Mouse (Mus musculus) right cerebral cortex, postnatal 36 days (tissue): ENCODE measurements at regions not wholly inside any gene's neighbourhood (a gene's known extent, or its start where the extent isn't known, plus 50 kb on each side); places are given as distances from the start of the nearest gene placed in this dataset.

Source experiments
- DNase-seq, 2 experiments: peaks; one replicate each; pipeline ENCODE4 v3.0.0; 2022; ENCODE audit warnings: low spot score in 2 of 2, mixed read lengths in 1 of 2

DNA sequence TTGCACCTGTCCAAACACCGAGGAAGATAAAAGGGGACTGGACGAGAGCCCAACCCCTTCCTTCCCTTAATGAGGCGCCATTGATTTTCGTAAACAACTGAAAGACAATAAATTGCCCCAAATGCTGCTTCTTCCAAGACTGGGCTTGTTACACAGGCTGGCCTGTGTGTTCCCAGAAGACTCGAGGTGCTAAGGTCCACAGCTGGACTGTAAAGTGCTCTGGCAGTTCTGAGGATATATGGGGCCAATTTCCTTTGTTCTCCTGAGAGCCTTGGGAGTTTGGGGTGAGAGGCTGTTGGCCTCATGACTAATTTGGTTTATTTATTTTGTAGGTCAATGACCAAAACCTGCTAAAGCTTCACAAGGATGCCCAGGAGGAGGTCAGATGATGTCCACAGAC lies 377.3 kb upstream of the Prickle1 start:
- no peak for DNase-seq

GRCm38 (mm10) chr15:93961950-93962349 lies 366.3 kb upstream of the Prickle1 start:
- DNase-seq: no peak

DNA sequence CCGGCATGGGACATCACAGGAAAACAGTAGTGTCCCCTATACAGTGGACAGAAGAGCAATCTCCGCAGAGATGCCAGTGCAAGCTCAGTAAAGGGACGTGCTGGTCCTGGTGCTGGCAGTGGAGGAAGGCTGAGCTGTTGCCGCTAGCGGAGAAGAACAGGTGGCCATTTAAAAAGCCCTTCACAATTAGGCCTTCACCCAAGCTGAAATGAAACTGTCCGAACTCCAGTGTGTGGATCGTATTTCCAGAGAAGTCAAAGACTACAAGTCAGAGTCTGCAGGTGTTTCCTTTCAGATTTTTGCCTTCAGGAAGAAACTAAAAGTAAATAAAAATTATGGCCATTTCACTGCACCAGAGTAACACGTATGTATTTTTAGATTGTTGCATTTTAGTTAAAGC lies 364.2 kb upstream of the Prickle1 start:
- DNase-seq: no peak

GRCm38 (mm10) chr15:93958086-93958485 lies 362.4 kb upstream of the Prickle1 start:
- DNase-seq: no peak

GRCm38 (mm10) chr15:93956801-93957200 lies 361.1 kb upstream of the Prickle1 start:
- DNase-seq: peak in 1 of 2 experiments; percentile 13

- DNase-seq: no peak
Observed at GRCm38 (mm10) chr15:93953548-93953947, 357.9 kb upstream of the Prickle1 start.

DNA sequence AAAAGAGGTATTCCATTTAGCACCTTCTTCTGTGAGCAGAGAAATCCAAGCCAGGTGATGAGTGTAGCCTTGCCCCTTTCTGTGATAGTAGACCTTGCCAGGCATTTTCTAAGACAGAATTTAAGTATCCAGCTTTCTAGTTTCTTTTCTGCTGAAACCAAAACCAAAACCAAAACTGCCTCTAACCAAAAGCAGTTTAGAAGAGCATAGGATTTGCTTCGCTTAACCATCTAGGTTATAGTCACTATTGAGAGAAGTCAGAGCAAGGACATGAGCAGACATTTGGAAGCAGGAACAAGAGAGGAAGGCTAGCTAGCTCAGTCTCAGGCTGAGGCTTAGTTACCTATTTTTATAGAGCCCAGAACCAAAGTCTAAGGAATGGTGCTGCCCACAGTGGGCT lies 354.8 kb upstream of the Prickle1 start:
- DNase-seq: no peak

DNA sequence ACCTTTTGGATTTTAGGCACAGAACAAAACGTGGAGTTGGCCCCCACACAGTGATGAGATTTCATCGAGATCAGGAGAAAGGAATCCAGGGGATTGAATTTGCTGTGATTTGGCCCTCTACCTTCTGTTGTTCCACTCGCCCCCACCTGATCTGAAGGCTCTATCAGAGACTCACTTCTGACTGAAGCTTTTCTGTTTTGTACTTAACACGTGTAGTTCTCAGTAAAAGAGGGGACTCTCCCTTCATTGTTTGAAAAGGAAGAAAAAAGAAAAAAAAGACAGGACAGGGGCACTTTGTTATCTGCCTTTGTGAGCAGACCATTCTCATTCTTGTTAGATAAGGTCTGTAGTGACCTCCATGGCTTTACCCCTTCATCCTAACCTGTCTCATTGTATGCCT lies 353.2 kb upstream of the Prickle1 start:
- DNase-seq: no peak

DNA sequence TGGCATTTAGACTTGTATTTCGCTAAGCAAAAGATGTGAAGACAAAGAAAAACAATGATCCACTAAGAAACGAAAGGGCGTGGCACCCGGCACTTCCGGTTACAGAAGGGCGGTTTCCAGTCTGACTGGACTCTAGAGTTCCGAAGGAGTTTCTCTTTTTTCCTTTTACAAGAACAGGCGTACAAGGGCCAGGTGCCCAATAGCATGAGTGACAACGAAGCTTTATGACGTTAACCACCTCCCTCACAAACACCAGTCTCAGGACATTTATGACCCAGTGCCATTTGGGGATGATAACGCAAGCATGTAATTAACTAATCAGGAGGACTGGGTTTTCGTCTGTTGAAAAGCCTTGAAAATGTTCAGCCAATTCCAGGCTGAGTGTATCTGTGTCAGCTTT lies 347.9 kb upstream of the Prickle1 start:
- DNase-seq: no peak

GRCm38 (mm10) chr15:93932971-93933496 lies 337.3 kb upstream of the Prickle1 start:
- DNase-seq: no peak

- DNase-seq: no peak
Observed at GRCm38 (mm10) chr15:93926842-93927241, 331.2 kb upstream of the Prickle1 start.

- no peak for DNase-seq
Observed at GRCm38 (mm10) chr15:93926262-93926661, 330.6 kb upstream of the Prickle1 start.

- DNase-seq: no peak
Observed at GRCm38 (mm10) chr15:93921457-93922234, 326.0 kb upstream of the Prickle1 start.

GRCm38 (mm10) chr15:93920996-93921395 lies 325.3 kb upstream of the Prickle1 start:
- peak in 1 of 2 experiments; percentile 16 for DNase-seq

GRCm38 (mm10) chr15:93919577-93919976 lies 323.9 kb upstream of the Prickle1 start:
- DNase-seq: no peak

- no peak for DNase-seq
Observed at GRCm38 (mm10) chr15:93916856-93917255, 321.2 kb upstream of the Prickle1 start.

DNA sequence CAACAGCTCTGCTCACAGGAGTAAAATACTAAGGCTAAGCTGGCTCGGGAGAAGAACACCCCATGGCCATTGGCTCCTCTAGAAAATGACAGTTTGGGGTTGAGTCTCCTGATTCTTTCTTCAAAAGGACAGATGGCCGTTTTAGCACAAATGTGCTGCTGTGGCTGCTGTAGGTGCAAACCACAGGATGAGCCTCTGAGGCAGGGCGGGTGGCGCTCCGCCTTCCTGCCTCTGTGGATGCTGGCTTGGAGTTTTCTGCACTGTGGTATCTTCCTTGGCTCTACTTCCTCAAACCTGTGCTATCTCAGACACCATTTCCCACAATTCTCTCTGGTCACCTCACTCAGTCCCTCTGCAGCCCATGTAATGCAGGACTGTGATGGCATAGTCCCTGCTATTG lies 317.8 kb upstream of the Prickle1 start:
- DNase-seq: no peak

GRCm38 (mm10) chr15:93913041-93913440 lies 317.4 kb upstream of the Prickle1 start:
- no peak for DNase-seq

DNA sequence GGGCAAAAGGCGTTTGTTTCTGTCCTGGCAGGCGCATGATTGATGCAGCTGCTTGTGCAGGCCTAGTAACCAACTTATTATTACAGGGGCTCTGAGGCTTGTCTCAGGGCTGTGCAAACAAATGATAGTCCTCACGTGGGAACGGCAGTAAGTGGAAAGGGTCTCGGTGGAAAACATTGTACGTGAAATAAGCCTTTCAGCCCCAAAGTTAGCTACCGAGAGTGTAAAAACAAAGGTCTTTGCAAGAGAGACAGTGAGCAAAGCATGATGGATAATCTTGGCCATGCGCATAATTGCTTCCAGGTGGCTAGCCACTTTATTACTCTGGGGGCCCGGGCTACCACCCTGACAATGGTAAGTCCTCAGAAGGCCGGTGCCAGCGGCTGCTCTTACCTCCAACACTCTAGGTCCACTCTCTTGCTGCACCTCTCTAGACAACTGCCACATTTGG lies 315.3 kb upstream of the Prickle1 start:
- no peak for DNase-seq

- no peak for DNase-seq
Observed at GRCm38 (mm10) chr15:93910158-93910557, 314.5 kb upstream of the Prickle1 start.

DNA sequence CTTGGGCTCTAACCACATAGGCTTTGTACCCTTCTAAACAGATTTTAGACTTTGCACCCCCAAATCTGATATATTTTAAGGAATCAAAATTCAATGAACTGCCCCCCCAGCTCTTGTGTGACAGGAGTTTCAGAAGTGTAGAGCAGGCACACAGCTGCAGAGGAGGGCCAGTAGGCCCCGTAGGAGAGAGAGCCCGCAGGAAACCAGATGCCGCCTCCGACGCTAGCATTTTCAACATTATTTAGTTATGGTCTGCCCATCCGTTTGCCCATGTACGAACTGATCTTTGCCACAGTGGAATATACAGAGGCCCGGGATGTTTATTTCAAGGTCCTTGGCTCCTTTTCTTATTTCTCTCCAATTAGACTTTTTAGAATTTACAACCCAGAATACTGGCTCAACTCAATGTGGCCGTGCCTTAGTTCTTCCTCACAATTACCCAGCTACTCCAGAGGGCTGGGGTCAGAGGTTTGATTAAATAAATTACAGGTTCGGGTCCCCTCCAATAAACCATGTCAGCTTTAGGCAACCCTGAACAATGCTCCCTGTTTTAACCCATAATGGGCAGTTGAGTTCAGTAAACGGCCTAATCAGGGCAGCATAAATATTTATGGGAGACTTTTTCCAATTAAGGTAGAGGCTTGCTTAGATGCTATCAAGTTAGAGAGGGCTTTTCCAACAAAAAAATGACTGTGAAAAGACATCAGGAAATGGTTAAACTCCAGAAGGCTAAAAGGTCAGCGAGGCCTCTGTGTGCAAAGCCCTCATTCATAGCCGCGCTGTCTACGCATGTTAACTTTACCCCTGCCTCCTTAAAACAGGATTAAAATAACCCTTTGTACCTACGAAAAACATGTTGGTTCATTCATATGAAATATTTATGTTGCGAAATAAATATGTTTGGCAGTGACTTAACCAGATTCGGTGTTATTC lies 308.2 kb upstream of the Prickle1 start:
- no peak for DNase-seq

DNA sequence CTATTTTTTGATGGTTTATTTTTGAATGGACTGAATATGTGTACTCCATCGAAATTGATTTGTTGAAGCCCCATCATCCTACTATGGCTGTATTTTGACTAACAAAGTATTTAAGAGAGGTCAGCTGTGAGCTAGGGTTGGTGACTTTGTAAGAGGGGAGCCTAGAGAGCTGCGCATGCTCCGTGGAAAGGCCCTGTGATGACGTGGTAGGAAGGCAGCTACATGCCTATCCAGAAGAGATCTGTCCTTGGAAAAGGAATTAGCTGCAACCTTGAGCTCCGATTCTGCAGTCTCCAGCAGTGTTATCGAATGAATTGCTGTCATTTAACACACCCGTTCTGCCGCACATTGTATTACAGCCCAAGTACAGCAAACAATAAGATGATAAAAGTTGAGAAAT lies 287.1 kb upstream of the Prickle1 start:
- no peak for DNase-seq
